Mouse (Mus musculus) intestine, embryonic 14.5 days (tissue): Measurements from ENCODE around the gene Ppp3r1. TPM values are rescaled to one million over a fixed set of nuclear protein-coding genes. Genes with fewer than 3 reads are reported as not detected.
"Not testable (repeated sequence)": the region's sequence is repeated elsewhere in the genome, so short reads cannot be mapped to it uniquely, and the experiment has no call there.

Experiments
- ATAC-seq: fragments of 200-750 bp; cut with Nextera tagmentation; replicated peaks from 2 replicates; pipeline ENCODE4 v1.8.0; 2017; ENCODE audit warnings: low read depth, moderate number of reproducible peaks, moderate TSS enrichment, moderate library complexity; ENCODE audit not compliant: low FRiP score, low TSS enrichment
- DNase-seq: peaks from one replicate; pipeline ENCODE4 v3.0.0-alpha.2; 2018; ENCODE audit warnings: low spot score
- H3K27ac ChIP-seq: fragments of 300-500 bp; sonication (generic); 2 replicates; pipeline ENCODE4 v1.5.1; 2014; ENCODE audit warnings: low read depth, mild to moderate bottlenecking, control low read depth
- H3K27me3 ChIP-seq: fragments of 300-500 bp; sonication (generic); replicated peaks from 2 replicates; pipeline ENCODE4 v1.6.1; 2014; ENCODE audit warnings: low read length, control low read depth; ENCODE audit not compliant: control insufficient read depth, insufficient read depth
- H3K36me3 ChIP-seq: fragments of 300-500 bp; sonication (generic); 2 replicates; pipeline ENCODE4 v1.6.1; 2014; ENCODE audit warnings: low read length, control low read depth; ENCODE audit not compliant: control insufficient read depth, insufficient read depth
- H3K4me1 ChIP-seq: fragments of 300-500 bp; sonication (generic); replicated peaks from 2 replicates; pipeline ENCODE4 v1.6.1; 2014; ENCODE audit warnings: low read length, control low read depth, mixed read lengths; ENCODE audit not compliant: control insufficient read depth, insufficient read depth
- H3K4me2 ChIP-seq: fragments of 300-500 bp; sonication (generic); 2 replicates; pipeline ENCODE4 v1.6.1; 2014; ENCODE audit warnings: low read length
- H3K4me3 ChIP-seq: fragments of 300-500 bp; sonication (generic); 2 replicates; pipeline ENCODE4 v1.5.1; 2014; ENCODE audit warnings: low read depth, low read length, control low read depth, mixed read lengths
- H3K9ac ChIP-seq: fragments of 300-500 bp; sonication (generic); 2 replicates; pipeline ENCODE4 v1.6.1; 2014; ENCODE audit warnings: mild to moderate bottlenecking, low read length
- H3K9me3 ChIP-seq: fragments of 300-500 bp; sonication (generic); 2 replicates; pipeline ENCODE4 v1.6.1; 2016; ENCODE audit warnings: low read length, control low read depth; ENCODE audit not compliant: control insufficient read depth
- WGBS: fragments of 180-500 bp; shearing (Covaris S2); extraction: QIAGEN DNeasy Blood & Tissue Kit; methylation state at CpG from one replicate; pipeline ENCODE4 v1.1.7; 2014; 5-methylcytosine and 5-hydroxymethylcytosine counted together
- polyA plus RNA-seq: library from polyadenylated mRNA; unstranded; fragments of >200 nt; fragmentation: Nextera tagmentation; extraction: Ambion mirVana; gene quantifications from 2 replicates; pipeline ENCODE4 v1.2.1, GENCODE M21; 2014

Gene Ppp3r1
- polyA plus RNA-seq, 1 experiment from 2014 or later: 92.9 TPM

DNA sequence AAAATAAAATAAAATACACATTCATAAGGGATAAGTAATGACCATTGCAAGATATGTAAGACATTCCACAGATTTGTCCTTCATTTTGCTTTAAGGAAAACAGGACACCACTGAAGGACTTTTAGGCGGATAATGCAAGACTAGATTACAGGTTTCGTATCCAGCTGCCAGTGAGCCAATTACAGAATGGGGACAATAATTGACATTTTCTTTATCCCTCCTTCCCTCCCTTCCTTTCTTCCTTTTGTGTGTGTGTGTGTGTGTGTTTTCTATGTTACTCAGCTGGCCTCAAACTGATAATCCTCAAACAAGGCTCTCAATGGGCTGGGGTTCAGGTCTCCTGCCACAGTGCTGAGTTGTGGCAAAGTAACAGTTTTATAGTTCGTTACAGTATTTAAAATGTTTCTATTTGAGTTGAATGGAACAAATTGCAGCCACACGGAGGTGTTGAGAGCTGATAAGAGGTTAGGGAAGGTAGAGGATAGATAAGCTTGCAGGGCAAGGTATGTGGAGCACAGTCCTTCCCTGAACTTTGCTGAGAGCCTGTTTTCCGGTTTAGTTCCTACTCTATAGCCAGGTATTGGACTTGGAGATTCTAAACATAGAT is 53.9 kb downstream of the Ppp3r1 start:
- Histone ChIP-seq H3K9ac (no peak overlapping the region), H3K27me3 (no peaks in the 10 kb centered on the region), H3K4me2 (peak overlapping the region; percentile 89), H3K9me3 (no peaks in the 10 kb centered on the region), H3K4me3 (peak overlapping the region; percentile 96; the same call in 1 of the 2 replicates), H3K4me1 (peaks cover 20% of the 10 kb centered on the region), H3K36me3 (peaks cover 15% of the 10 kb centered on the region), H3K27ac (no peak overlapping the region)
- WGBS: 70% methylated on average over 5 of the region's 5 CpGs
- DNase-seq (no peak), ATAC-seq (no peak)

- no peak overlapping the region for H3K27ac ChIP-seq
- ATAC-seq (no peak), DNase-seq (peak; percentile 16)
- WGBS: 87% methylated on average over 3 of the region's 3 CpGs
- H3K9me3 ChIP-seq: no peaks in the 10 kb centered on the region
- H3K4me2 ChIP-seq: no peak overlapping the region
- H3K36me3 ChIP-seq: no peaks in the 10 kb centered on the region
- no peak overlapping the region for H3K9ac ChIP-seq
- no peak overlapping the region for H3K4me3 ChIP-seq
- peaks cover 14% of the 10 kb centered on the region for H3K4me1 ChIP-seq
- no peaks in the 10 kb centered on the region for H3K27me3 ChIP-seq
Measured at GRCm38 (mm10) chr11:17215475-17215874, 56.4 kb downstream of the Ppp3r1 start.

GRCm38 (mm10) chr11:17221126-17221525 is 62.1 kb downstream of the Ppp3r1 start:
- no peak overlapping the region for H3K4me3 ChIP-seq

DNA sequence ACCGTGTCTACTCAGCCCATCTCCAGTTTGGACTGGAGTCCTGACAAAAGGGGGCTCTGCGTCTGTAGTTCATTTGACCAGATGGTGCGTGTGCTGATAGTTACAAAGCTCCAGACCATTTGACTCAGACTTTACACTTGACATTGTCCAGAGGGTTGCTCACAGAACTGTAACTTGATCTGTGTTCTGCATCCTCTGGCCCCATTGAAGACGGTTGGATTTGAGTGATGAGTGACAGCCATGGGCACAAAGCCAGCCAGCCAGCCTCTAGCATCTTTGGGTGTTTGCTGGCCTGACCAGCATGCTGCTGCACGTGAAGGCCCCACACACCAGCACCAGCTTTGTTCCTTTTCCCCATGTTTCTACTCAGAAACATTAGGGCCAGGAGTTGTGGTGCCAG is 73.7 kb downstream of the Ppp3r1 start:
- no peak overlapping the region for H3K4me2 ChIP-seq
- H3K27ac ChIP-seq: no peak overlapping the region
- no peaks in the 10 kb centered on the region for H3K9me3 ChIP-seq
- WGBS: 50% methylated on average over 5 of the region's 5 CpGs
- H3K9ac ChIP-seq: no peak overlapping the region
- H3K36me3 ChIP-seq: peaks cover 50% of the 10 kb centered on the region
- H3K4me1 ChIP-seq: no peaks in the 10 kb centered on the region
- no peak overlapping the region for H3K4me3 ChIP-seq
- DNase-seq: no peak
- ATAC-seq: no peak
- H3K27me3 ChIP-seq: no peaks in the 10 kb centered on the region

More at GRCm38 (mm10) chr11:17221126-17221525, 62.1 kb downstream of the Ppp3r1 start:
- Histone ChIP-seq H3K27me3 (no peaks in the 10 kb centered on the region), H3K4me2 (no peak overlapping the region), H3K36me3 (peaks cover 20% of the 10 kb centered on the region), H3K27ac (no peak overlapping the region), H3K9me3 (no peaks in the 10 kb centered on the region), H3K4me1 (no peaks in the 10 kb centered on the region), H3K9ac (no peak overlapping the region)
- DNase-seq (peak; percentile 3), ATAC-seq (no peak)
- WGBS: 93% methylated on average over 8 of the region's 8 CpGs

DNA sequence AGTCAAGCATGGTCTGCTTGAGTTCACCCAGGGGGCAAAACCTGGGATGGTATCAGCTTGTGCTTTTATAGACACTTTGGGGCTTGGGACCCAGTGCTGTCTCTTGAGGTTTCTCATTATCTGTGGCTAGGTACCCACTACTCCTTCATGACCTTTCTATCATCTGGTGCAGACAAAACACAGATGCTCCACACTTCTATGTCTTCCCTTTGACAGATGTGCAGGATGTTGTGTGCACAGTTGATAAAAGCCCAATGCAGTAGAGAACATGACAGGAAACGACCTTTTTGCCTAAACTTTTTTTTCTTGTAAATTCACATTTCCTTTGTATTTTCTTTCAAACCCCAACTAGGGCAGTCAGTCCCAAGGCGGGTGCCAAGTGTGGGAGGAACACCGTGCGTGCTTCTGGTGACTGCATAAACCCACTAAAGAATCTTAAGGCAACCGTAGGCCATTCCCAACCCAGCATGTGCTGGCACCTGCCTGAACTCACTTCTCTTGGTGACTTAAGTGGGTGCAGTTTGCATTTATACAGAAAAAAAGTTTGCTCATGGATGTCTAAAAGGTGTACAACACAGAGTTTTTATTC is 77.5 kb downstream of the Ppp3r1 start:
- H3K4me1 ChIP-seq: no peaks in the 10 kb centered on the region
- no peak overlapping the region for H3K9ac ChIP-seq
- H3K9me3 ChIP-seq: no peaks in the 10 kb centered on the region
- no peaks in the 10 kb centered on the region for H3K27me3 ChIP-seq
- ATAC-seq (no peak), DNase-seq (no peak)
- no peak overlapping the region for H3K4me3 ChIP-seq
- H3K36me3 ChIP-seq: peaks cover 26% of the 10 kb centered on the region
- no peak overlapping the region for H3K27ac ChIP-seq
- no peak overlapping the region for H3K4me2 ChIP-seq
- 76% methylated on average over 5 of the region's 5 CpGs for WGBS

DNA sequence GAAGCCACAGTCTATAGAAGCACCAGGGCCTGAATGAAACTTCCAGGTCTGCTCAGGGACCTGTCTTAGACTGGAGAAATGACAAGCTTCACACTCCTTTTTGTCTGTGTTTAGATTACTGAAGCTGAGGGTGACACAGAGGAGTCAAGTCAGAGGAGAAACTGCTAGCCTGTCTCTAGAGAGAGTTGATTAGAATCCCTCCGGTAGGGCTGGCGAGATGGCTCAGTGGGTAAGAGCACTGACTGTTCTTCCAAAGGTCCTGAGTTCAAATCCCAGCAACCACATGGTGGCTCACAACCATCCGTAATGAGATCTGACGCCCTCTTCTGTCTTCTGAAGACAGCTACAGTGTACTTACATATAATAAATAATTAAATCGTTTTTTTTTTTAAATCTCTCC is 79.5 kb downstream of the Ppp3r1 start:
- H3K36me3 ChIP-seq, H3K27ac ChIP-seq, H3K9me3 ChIP-seq, DNase-seq, H3K4me3 ChIP-seq, H3K27me3 ChIP-seq, ATAC-seq, H3K4me2 ChIP-seq, H3K9ac ChIP-seq, H3K4me1 ChIP-seq: not testable (repeated sequence)
- WGBS: 92% methylated on average over 5 of the region's 5 CpGs

- DNase-seq (no peak), ATAC-seq (no peak)
- Histone ChIP-seq H3K4me2 (no peak overlapping the region), H3K9ac (no peak overlapping the region), H3K27ac (no peak overlapping the region), H3K27me3 (no peaks in the 10 kb centered on the region), H3K4me3 (no peak overlapping the region), H3K4me1 (no peaks in the 10 kb centered on the region), H3K36me3 (no peaks in the 10 kb centered on the region), H3K9me3 (no peaks in the 10 kb centered on the region)
Measured at GRCm38 (mm10) chr11:17248715-17249114, 89.7 kb downstream of the Ppp3r1 start.
